Mouse (Mus musculus): ENCODE data around the gene Eif3i.

Eif3i gene

DNA sequence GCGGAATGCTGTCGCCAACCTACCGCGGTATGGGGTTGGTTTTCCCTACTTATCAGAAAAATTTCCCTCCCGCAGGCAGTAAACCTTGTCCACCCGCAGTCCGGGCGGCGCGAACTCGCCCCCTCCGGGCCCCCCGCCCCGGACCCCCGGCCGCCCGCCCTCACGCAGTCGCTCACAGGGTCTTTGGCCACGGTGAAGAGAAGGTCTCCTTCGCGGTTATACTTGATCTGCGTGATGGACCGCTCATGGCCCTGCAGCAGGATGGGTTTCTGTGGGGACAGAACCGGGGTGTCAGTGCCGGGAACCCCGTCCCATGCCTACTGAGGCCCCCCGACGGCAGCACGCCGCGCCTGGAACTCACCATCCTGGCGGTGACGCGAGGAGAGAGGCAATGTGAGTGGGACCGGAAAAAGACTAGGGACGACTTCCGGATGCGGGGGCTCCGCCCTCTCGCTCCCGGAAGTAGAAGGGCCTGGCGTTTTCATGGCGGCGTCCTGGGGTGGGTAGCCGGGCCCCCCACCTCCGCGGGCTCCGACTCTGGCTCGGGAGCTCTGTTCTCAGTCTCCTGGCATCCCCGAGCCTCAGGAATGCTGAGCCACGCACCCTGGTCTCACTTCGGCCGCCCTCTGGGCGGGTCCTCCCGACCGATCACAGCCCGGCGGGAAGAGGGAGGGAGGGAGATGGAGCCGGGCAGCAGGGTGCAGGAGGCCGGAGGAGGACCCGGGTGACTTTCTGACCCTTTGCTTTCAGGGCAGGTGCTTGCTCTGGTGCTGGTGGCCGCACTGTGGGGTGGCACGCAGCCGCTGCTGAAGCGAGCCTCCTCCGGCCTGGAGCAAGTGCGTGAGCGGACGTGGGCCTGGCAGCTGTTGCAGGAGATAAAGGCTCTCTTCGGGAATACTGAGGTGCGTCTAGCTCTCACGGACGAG, at the start of gene Eif3i, which contains the start of gene Tmem234:
TSS of gene Eif3i (minus strand) at position 416 of the 926 bp plus-strand sequence.
TSS of gene Tmem234 (plus strand) at position 436 of the 926 bp plus-strand sequence.
- DNase-seq (ENCODE audit: low read depth) = peak; percentile 88

DNA sequence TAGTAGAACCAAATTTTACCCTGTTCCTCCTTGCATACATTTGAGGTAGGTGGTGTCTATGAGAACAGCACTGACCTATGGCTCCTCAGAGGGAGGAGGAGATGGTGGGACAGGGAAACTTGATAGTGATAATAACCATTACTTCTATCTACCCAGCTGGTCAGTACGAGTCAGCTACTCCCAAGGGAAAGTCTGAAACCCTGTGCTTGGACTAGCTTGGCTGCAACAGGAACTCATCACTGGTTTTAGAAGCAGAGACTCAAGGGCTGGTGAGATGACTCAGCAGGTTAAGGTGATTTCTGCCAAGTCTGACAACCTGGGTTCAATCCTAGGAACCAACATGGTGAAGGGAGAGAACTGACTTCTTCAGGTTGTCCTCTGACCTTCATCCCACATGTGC, 48.2 kb upstream of the Eif3i start:
- no peak for DNase-seq (ENCODE audit: low read depth)

DNA sequence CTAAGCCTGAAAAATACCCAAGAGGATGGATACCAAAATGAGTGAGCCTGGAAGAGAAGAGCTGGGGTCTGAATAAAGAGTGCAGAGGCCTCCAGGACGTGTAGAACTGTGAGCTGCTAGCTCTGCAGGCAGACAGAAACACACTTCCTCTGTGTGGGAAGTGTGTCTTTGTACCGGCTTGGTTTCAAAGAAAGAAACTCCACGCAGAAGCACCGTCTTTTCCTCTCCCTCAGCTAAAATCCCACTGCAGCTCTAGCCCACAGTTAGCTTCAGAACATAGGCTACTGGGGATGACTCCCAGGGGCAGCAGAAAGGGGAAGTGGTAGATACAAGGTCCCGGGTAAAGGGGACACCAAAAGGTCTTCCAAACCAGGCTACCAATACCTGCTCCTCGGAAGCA, 44.8 kb upstream of the Eif3i start:
- peak; percentile 28 for DNase-seq (ENCODE audit: low read depth)

DNA sequence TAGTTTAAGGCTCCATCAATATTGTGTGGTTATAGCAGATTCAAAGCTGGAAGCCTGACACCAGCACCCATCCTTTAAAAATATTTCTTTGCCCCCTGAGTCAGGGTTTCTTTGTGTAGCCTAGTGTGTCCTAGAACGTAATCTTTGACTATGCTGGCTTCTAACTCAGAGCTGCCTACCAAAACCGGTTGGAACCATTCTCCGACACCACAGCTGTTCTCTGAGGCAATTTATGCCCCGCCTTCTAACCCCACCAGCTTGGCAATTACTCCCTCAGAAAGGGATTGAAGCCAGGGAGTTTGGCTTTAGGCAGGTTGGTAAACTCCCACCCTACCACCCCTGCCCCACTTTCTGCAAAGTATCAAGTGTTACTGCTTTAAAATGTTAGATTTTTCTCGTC, 41.3 kb upstream of the Eif3i start:
- DNase-seq (ENCODE audit: low read depth) = no peak

DNA sequence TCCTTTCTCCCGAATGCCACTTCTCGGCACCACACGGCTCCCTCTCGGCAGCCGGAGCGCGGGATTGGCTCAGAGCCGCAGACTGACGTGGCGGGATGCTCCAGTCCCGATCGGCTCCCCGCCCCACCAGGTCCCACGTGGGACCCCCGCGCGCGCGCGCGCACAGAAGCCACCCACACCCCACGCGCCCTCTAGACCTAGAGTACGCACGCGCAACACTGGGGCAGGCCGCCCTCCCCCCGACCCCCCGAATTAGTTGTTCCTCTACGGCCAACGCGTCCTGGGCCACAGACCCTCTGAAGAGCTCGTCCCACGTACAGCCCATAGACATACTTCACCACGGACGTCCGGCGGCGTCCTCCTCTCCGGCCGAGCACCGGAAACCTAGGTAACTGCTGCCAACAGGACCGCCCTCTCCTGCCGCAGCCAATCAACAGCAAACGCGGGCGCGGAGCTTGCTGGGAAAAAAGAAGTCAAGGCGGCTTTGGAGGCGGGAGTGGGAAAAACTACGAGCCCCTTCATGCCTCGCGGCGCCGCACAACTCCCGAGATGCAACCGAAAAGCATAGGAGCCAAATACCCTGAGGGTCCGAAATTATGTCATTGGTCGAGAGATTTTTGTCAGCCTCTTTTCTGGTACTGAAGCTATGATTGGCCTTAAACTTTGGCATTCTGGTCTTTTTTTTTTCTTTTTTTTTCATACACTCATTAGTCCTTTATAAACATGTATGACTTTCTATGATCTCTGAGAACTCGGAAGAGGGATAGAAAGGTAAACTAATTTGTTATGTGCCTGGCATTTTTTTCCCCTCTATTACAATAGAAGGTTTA, 40.4 kb upstream of the Eif3i start, which contains the start of gene Txlna:
TSS of gene Txlna (minus strand) at position 428 of the 830 bp plus-strand sequence.
- DNase-seq (ENCODE audit: low read depth) = peak; percentile 95

DNA sequence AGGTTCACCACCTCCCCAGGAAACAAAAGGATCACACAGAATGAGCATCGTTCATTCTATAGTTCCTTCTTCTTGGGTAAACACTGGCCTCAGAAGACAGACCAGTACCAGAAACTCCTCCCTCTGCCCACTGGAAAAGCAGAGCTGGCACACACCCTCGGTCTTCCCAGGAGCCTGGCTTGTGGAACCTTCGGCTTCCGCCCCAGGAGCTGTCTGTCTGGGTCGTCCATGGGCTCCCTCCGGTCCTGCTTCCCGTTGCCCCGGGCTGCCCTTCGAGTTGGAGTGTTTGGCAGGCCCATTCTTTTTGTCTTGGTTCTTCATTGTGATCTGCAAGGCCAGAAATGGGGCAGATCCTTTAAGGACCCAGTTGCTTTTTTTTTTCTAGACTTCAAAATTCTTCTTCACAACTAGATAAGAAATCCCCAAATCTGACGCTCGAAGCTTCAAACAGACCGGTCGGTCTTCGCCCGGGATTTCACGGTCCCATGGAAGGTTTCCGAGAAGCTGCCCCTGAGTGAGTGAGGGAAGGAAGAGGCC, 39.7 kb upstream of the Eif3i start:
- DNase-seq (ENCODE audit: low read depth) = no peak

DNA sequence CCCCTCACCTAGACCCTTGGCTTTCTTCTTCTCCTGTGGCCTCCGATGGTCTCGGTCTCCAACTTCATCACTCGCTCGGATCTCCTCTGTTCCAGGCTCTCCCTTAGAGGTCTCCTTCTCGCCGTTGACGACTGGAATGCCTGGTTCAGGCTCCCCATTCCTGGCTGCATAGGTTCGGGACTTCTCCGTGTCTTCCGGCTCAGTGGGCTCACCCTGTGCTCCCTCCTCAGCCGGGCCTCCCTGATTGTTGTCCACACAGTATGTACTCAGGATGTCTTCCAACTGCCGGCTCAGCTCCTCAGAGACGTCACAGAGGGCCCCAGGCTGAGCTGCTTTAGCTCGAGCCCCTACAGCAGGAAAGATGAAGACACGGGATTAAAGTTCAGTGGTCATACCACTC, 38.8 kb upstream of the Eif3i start:
- DNase-seq (ENCODE audit: low read depth) = no peak

DNA sequence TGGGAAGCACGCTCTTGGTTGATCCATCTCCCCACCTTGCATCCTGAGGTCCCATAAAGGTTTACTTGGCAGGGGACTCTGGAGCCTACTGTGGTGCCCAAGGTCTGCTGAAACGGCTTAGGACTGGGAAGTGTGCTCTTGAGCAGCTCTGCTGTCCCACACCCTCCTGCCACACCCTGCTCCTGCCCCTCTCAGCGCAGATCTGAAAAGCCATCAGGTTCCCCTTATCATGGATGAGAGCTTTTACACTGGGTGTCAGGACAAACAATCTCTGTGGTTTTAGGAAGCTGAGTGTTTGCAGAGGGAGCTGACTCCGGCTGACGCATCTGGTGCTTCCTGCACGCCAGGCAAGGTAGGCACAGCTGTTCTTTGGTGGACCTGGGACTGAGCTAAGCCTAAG, 33.4 kb upstream of the Eif3i start:
- DNase-seq (ENCODE audit: low read depth) = no peak

DNA sequence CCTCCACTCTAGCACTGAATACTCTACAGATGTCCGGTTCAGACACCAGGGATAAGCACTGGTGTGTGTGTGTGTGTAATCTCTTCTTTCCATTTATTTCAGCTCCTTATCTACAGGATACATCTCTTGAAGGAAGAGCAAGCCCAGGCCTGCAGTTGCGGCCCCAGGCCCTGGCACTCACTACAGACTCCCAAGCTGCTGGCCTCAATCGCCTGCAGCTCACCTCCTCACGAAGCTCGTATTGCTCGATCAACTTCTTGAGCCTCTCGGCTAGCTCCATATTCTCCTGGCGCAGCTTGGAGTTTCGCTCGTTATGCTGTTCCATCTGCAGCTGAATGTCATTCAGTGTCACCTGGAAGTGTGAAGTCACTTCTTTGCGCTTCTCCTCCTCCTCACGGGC, 31.4 kb upstream of the Eif3i start:
- no peak for DNase-seq (ENCODE audit: low read depth)

DNA sequence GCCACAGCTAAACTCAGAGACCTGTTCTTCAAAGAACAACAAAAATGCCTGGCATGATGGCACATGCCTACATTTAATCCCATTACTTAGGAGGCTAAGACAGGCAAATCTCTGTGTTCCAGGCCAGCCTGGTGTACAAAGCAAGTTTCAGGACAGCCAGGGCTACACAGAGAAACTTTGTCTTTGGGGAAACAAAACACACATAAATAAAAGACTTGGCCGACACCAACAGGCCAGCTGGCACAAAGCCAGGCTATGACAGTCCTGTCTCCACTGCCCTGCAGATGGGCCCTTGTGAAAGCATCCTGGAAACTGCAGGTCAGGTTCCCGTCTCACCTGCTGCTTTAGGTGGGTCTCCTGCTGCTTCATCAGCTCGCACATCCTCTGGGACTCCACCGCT, 30.5 kb upstream of the Eif3i start:
- no peak for DNase-seq (ENCODE audit: low read depth)

DNA sequence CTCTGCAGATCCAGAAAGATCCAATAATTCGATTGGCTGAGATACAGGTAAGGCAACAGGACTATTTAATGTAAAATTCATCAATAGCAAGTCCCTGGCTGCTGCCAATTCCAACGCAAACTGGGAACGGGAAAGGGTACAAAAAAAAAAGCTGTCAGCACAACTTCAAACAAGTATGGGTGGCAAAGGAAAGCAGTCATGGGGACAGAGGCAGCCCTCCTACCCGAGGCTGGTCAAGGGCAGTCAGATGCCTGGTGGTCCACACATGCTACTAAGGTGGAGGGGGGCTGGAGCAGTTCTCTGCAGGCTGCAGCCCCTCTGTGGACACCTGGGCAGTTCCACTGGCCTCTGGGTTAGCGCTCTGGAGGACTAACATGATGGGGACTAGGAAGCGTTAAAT, 25.6 kb upstream of the Eif3i start:
- DNase-seq (ENCODE audit: low read depth) = no peak

DNA sequence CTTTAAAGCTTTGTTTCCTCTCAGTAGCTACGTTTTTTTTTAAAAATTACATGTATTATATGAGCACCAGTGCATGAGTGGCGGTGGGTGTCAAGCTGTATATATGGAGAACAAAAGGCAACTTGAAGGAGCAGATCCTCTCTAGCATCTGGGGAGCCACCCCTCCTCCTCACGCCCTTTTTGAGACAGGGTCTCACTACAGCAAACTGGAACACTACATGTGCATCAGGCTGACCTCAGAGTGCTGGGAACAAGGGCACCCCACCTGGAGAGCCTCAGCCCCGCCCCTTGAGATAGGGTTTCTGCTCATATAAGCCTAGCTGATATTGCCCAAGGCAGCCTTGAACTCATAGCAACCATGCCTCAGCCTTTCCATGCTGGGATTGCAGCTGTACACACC, 25.0 kb upstream of the Eif3i start:
- no peak for DNase-seq (ENCODE audit: low read depth)

DNA sequence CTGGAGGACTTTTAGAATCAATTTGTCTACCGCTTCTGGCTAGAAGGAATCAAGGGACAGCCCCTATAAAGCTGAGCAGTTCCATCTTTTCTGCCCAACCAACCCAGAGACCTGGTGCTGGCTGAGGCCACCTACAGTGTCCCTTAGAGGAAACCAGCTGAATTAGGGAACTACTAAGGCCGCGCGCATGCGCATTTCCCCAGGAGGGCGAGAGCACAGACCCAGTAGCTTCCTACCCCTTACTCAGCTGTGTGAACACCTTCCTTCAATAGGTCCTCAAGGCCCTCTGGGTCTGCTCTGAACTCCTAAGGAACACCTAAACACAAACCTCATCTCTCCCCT, 24.6 kb upstream of the Eif3i start:
- peak; percentile 79 for DNase-seq (ENCODE audit: low read depth)

DNA sequence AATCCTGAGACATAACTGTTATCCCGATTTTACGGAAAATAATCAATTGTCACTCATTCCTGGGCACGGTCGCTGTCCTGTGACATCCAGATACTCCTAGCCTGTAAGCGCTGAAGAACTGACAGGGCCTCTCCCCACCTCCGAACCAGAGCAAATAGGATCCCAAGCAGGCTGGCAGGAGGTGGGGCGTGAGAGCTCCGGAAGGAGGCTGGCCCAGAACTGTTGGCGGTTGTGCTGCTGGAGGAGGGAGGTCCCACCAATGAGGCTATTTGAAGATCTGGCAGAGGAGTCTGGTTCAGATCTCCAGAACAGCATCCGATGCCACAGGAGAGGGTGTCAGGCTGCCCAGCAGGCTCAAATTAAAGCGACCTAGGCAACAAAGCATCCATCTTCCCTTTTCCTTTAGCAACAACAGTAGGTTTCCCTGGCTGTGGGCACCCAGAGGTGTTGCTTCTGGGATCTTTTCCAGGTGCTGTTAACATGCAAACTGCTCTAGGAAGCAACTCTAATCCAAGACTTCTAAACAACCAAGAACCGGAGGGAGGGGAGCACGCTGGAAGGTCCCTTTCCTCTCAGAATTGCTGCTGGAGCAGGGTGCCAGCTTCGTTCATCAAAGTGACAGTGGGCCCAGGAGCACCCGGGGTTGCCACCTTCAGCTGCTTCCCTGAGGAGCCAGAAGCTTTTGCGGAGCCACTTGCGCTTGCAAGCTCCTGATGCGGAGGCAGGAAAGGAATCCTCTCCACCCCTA, 24.0 kb upstream of the Eif3i start:
- peak; percentile 94 for DNase-seq (ENCODE audit: low read depth)

DNA sequence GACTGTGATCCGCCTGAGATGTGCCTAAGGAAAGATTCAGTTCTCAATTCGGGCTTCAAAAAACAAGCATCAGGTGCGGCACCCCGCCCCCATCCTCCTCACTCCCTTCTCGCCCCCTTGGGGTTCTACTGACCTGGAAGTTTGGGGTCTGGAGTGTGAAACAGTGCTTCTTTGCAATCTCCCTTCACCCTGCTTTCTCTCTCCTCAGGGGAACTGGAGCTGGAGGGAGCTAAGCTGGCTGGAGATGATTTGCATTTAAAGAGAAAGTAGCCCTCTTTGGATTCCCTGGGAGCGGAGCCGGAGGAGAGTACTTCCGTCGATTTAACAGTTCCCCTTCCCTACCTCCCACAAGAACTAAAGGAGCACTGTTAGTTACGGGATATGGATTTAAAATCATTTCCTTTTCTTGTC, 23.2 kb upstream of the Eif3i start, which contains the start of gene Ccdc28b:
TSS of gene Ccdc28b (minus strand) at position 267 of the 411 bp plus-strand sequence.
- DNase-seq (ENCODE audit: low read depth) = no peak

DNA sequence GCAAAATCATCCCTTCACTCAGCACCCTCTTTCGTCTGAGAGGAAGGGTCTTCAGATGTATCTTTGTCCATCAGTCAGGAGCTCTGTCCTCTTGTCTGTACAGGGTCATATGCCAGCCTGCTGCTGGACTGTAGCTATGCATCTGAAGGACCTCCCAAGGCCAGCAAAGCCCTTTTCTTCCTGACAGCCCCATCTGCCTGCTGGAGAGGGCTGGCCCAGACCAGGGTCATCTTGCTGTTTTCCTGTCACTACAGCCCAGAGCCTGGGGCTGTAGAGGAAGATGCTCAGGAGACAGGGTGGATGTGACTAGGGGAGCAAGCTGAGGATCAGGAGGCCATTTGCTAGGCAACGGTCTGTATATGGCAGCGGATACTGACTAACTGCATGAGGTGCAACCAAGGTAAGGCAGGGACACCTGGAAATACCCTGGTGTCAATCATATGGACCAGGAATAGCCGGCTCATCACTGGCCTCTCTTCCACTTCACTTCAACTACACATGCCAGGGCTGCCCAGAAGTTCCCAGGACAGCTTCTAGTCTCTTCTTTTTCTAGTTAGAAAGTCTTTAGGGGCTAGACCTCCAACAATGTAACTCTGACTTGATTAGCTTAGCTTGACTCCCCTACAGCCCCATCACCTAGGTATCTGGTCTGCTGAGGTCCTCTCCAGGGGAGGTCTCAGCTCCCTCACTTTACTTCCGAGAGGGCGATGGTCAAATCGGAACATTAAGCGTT, 22.5 kb upstream of the Eif3i start:
- no peak for DNase-seq (ENCODE audit: low read depth)

DNA sequence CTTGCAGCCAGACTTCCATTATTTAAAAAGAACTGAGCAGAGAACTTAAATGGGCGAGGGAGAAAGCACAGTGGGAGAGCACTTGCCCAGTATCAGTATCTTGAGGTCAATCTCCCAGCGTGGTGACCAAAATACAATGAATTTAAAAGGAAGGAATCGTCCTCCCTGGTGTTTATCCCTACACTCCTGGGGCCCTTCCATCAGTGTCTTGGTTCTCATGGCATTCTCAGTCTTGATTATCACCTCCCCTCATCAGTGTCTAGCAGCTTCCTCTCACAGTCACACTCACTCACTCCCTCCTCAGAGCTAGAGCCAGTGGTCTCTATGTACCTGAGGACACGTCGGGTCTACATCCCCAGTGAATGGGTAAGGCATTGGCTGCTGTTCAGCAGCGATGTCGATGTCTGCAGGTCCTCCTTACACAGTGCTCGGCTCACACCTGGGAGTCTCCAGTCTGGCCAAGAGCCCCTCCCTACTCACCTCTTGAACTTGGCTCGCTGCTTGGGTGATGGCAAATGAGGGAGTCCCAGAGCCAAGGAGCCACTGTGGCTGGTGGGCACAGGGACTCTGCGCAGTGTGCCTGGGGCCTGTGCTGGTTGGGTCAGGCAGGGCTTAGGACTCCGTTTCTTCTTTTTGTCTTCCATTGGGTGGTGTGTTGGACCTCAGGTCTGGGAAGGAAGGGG, 21.8 kb upstream of the Eif3i start:
- DNase-seq (ENCODE audit: low read depth) = no peak

DNA sequence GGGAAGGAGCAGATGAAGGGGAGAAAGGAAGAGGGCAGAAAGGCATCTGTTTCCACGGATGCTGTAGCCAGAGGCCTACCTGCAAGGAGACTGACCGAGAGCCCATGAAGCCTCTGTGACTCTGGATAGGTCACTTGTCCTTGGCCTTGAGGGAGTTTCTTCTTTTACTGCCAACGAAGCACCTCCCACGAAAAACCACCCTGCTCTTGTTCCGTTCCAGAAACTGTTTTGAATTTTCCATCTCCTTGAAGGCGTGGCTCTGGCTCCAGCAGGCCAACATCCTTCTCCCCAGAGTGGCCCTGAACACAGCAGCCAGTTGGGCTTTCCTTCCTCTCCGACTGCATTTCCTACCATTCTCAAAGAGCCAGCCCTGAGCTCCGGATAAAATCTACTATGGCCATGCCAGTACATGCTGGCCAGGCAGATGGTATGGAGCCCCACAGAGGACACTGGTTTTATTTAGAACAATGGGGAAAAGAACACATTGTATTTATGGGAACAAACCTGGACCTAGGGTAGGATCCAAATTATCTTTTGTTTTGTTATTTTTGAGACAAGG, 20.9 kb upstream of the Eif3i start:
- no peak for DNase-seq (ENCODE audit: low read depth)

DNA sequence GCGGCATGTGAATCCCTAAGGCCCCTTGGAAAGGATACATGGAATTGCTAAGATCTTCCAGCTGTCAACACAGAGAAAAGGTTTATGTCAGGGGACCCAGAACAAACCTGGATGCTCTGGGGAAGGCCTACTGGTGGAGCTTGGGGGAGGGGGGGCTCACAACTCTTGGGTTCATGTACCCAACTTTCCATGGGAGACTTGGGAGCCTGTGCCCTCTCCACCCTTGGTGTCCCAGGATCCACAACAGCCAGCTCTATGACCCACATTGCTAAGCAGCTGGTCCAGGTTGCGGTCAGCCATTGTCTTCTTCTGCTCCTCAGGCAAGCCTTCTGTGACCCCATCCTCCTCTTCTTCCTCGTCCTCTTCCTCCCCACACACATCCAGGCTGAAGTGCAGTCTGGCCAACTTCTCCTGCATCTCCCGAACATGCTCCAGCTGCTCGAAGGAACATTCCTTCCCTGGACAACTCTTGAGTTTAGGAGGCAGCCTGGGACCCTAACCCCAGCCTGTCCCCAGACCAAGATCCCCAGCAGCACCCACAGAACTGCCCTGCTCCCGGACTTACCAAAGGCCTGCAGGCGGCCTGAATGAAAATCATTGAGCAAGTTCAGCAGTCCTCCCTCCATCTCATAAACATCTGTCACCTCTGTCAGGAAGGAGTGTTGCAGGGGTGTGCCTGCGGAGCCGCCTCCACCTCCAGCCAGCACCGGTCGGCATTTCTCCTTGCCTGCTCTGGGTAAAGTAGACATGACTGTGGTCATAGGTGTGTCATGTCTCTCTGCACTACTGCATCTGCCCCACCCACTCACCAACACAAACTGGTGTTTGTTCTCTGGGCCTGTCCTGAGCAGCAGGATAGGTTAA, 20.2 kb upstream of the Eif3i start:
- no peak for DNase-seq (ENCODE audit: low read depth)

Measured in naive thymus-derived CD4-positive, alpha-beta T cell, adult 2 months (primary cell).